12 mouse cellular contexts compared by ENCODE assay signal in the genomic region with DNA sequence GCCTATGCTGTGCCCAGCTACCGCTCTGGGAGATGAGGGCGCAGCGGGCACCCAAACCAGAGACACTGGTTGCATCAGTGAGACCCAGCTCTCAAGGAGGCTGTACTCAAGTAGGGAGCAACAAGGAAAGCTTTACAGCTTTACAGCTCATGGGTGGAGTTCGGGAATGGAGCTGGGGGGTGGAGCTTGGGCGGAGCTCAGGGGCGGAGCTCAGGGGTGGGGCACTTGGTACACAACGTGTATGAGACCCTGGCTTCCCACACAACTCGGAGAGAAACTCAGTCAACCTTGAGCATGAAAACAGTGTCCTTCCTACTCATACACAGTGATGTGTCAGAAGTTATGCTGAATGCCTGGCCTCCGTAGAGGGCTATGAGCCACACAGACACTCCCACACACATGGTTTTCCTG. TPM values are rescaled to one million over a fixed set of nuclear protein-coding genes. Genes with fewer than 3 reads are reported as not detected.
A peak's percentile ranks its signal among the peaks of the same experiment; 100 is the strongest.
DNase-seq lines count a peak whose midpoint lies in the region; ATAC-seq lines count a peak whose summit lies in the region.
"Had no signal": no experiment of that assay in that cellular context is flagged by ENCODE, and none has a peak within 500 bp of the region (broad histone marks: within the 10 kb centered on the region; RNA-seq: fewer than 3 reads in every experiment).

No protein-coding gene starts in this region.

- H3K4me2 ChIP-seq in midbrain, embryonic 12.5 days (replicated peaks): no peak overlapping the region
- H3K4me2 ChIP-seq in intestine, embryonic 14.5 days (ENCODE audit: low read length): 0 out of 2 replicates have a peak overlapping the region, but pooled peaks have one; percentile 7
- no peak overlapping the region for H3K4me2 ChIP-seq in stomach, embryonic 14.5 days (replicated peaks; ENCODE audit: low read depth, low read length)
- H3K4me2 ChIP-seq: heart, embryonic 12.5 days had no signal

- H3K4me3 ChIP-seq in midbrain, embryonic 12.5 days: no peak overlapping the region
- H3K4me3 ChIP-seq in midbrain, embryonic 10.5 days: no peak overlapping the region
- no peak overlapping the region for H3K4me3 ChIP-seq in intestine, embryonic 14.5 days (ENCODE audit: low read depth, low read length)
- no peak overlapping the region for H3K4me3 ChIP-seq in stomach, embryonic 14.5 days (ENCODE audit: low read depth, low read length)
- H3K4me3 ChIP-seq: heart, embryonic 12.5 days had no signal

- peak; percentile 77 for DNase-seq in heart, adult 11 months
- no peak for DNase-seq in heart, postnatal 25 days (ENCODE audit: low spot score)
- DNase-seq in midbrain, embryonic 10.5 days (ENCODE audit: low spot score): no peak
- DNase-seq in intestine, embryonic 14.5 days (ENCODE audit: low spot score): peak; percentile 67
- DNase-seq in left cerebral cortex, postnatal 14 days (ENCODE audit: low spot score in 2 of 2): no peak
- DNase-seq in frontal cortex, postnatal 36 days (ENCODE audit: low spot score in 2 of 2): no peak
- DNase-seq: B cell, adult 2 months; layer of hippocampus, postnatal 36 days; right cerebral cortex, postnatal 4 days had no signal

- intact Hi-C loops in heart, postnatal 25 days (cut with DNase I): no loop called here
- intact Hi-C loops in left cerebral cortex, postnatal 14 days (cut with DNase I): loop anchor here (5.0 kb wide), 1 partner anchor 38 kb away; no protein-coding TSS in a partner anchor

- H3K4me1 ChIP-seq in midbrain, embryonic 12.5 days: peaks cover 30% of the 10 kb centered on the region
- peaks cover 66% of the 10 kb centered on the region for H3K4me1 ChIP-seq in midbrain, embryonic 10.5 days
- peaks cover 24% of the 10 kb centered on the region for H3K4me1 ChIP-seq in intestine, embryonic 14.5 days (replicated peaks; ENCODE audit: control insufficient read depth, insufficient read depth, low read length)
- peaks cover 24% of the 10 kb centered on the region; the same call in 1 of the 2 replicates for H3K4me1 ChIP-seq in stomach, embryonic 14.5 days (ENCODE audit: control insufficient read depth, insufficient read depth, low read length)

- peaks cover 41% of the 10 kb centered on the region for H3K27me3 ChIP-seq in midbrain, embryonic 12.5 days
- H3K27me3 ChIP-seq in midbrain, embryonic 10.5 days (ENCODE audit: low read depth, poor library complexity, severe bottlenecking): peaks cover 57% of the 10 kb centered on the region
- H3K27me3 ChIP-seq in intestine, embryonic 14.5 days (replicated peaks; ENCODE audit: control insufficient read depth, insufficient read depth, low read length): no peaks in the 10 kb centered on the region
- no peaks in the 10 kb centered on the region for H3K27me3 ChIP-seq in stomach, embryonic 14.5 days (ENCODE audit: control insufficient read depth, insufficient read depth, low read length)

- no peak overlapping the region for H3K27ac ChIP-seq in midbrain, embryonic 12.5 days (replicated peaks)
- no peak overlapping the region; the same call in 1 of the 2 replicates for H3K27ac ChIP-seq in midbrain, embryonic 10.5 days (replicated peaks)
- H3K27ac ChIP-seq in intestine, embryonic 14.5 days (ENCODE audit: low read depth): no peak overlapping the region
- H3K27ac ChIP-seq in stomach, embryonic 14.5 days (ENCODE audit: low read length): no peak overlapping the region

- H3K9ac ChIP-seq in midbrain, embryonic 12.5 days (replicated peaks): no peak overlapping the region
- no peak overlapping the region for H3K9ac ChIP-seq in intestine, embryonic 14.5 days (ENCODE audit: low read length)
- no peak overlapping the region for H3K9ac ChIP-seq in stomach, embryonic 14.5 days (replicated peaks; ENCODE audit: low read depth, low read length)
- H3K9ac ChIP-seq: heart, embryonic 12.5 days had no signal

- H3K9me3 ChIP-seq in midbrain, embryonic 12.5 days: no peaks in the 10 kb centered on the region
- H3K9me3 ChIP-seq in midbrain, embryonic 10.5 days (replicated peaks): no peaks in the 10 kb centered on the region
- no peaks in the 10 kb centered on the region for H3K9me3 ChIP-seq in intestine, embryonic 14.5 days (ENCODE audit: control insufficient read depth, low read length)
- no peaks in the 10 kb centered on the region for H3K9me3 ChIP-seq in stomach, embryonic 14.5 days (ENCODE audit: control insufficient read depth, low read depth, low read length)
- H3K9me3 ChIP-seq: heart, embryonic 12.5 days had no signal

- H3K36me3 ChIP-seq in midbrain, embryonic 12.5 days: no peaks in the 10 kb centered on the region
- H3K36me3 ChIP-seq in midbrain, embryonic 10.5 days: no peaks in the 10 kb centered on the region
- no peaks in the 10 kb centered on the region for H3K36me3 ChIP-seq in intestine, embryonic 14.5 days (ENCODE audit: control insufficient read depth, insufficient read depth, low read length)
- H3K36me3 ChIP-seq in stomach, embryonic 14.5 days (ENCODE audit: control insufficient read depth, insufficient read depth, low read length): no peaks in the 10 kb centered on the region
- H3K36me3 ChIP-seq: heart, embryonic 12.5 days had no signal

- WGBS in midbrain, embryonic 12.5 days: 40% methylated on average over 9 of the region's 9 CpGs
- WGBS in midbrain, embryonic 10.5 days: 37% methylated on average over 9 of the region's 9 CpGs
- WGBS in intestine, embryonic 14.5 days: 30% methylated on average over 9 of the region's 9 CpGs
- 36% methylated on average over 9 of the region's 9 CpGs for WGBS in stomach, embryonic 14.5 days

- 0 out of 2 replicates have a peak, but pooled peaks have one; percentile 14 for ATAC-seq in midbrain, embryonic 12.5 days (ENCODE audit: low FRiP score, low read depth)
- ATAC-seq in intestine, embryonic 14.5 days (replicated peaks; ENCODE audit: low FRiP score, low TSS enrichment, low read depth): peak; percentile 56
- ATAC-seq in stomach, embryonic 14.5 days (ENCODE audit: insufficient number of reproducible peaks, insufficient read depth, low FRiP score, low read depth): peak; percentile 33; the same call in 1 of the 2 replicates

RNA-seq across cellular contexts. Expression of a gene that starts 35.2 kb away (rescaled TPM):
- total RNA-seq in heart, postnatal 25 days (2021): 1 to 10 TPM in 1 of 2 experiments, under 1 TPM in 1; 0.91 to 1.0 TPM
- polyA plus RNA-seq in midbrain, embryonic 12.5 days (2016; fragmentation: Nextera tagmentation; extraction: Ambion mirVana): 0.70 and 0.88 TPM in 2 replicates
- 0.38 and 0.41 TPM in 2 replicates for polyA plus RNA-seq in midbrain, embryonic 10.5 days (2016; fragmentation: Nextera tagmentation; extraction: Ambion mirVana)
- 0.43 and 0.47 TPM in 2 replicates for polyA plus RNA-seq in intestine, embryonic 14.5 days (2014; fragmentation: Nextera tagmentation; extraction: Ambion mirVana)
- 0.73 and 0.74 TPM in 2 replicates for polyA plus RNA-seq in stomach, embryonic 14.5 days (2014; fragmentation: Nextera tagmentation; extraction: Ambion mirVana)
- 1 to 10 TPM; 1.5 to 1.6 TPM for total RNA-seq in left cerebral cortex, postnatal 14 days (2021)

RNA-seq across cellular contexts. Expression of a gene that starts 35.4 kb away (rescaled TPM):
- total RNA-seq in heart, postnatal 25 days (2021): 100 to 1,000 TPM; 100 to 112 TPM
- 39.4 and 41.0 TPM in 2 replicates for polyA plus RNA-seq in midbrain, embryonic 12.5 days (2016; fragmentation: Nextera tagmentation; extraction: Ambion mirVana)
- 36.6 and 41.4 TPM in 2 replicates for polyA plus RNA-seq in midbrain, embryonic 10.5 days (2016; fragmentation: Nextera tagmentation; extraction: Ambion mirVana)
- polyA plus RNA-seq in intestine, embryonic 14.5 days (2014; fragmentation: Nextera tagmentation; extraction: Ambion mirVana): 28.7 and 34.8 TPM in 2 replicates
- 30.3 and 34.6 TPM in 2 replicates for polyA plus RNA-seq in stomach, embryonic 14.5 days (2014; fragmentation: Nextera tagmentation; extraction: Ambion mirVana)
- total RNA-seq in left cerebral cortex, postnatal 14 days (2021): 10 to 100 TPM; 20.8 to 22.4 TPM

Comparison
In these comparisons a context has a peak if more than half of its experiments do, and no peak if none do; other contexts are left out.
1. DNase-seq: peak in heart, adult 11 months (single experiment) and intestine, embryonic 14.5 days (single experiment); none in heart, postnatal 25 days (single experiment), midbrain, embryonic 10.5 days (single experiment), left cerebral cortex, postnatal 14 days (0 of 2) and frontal cortex, postnatal 36 days (0 of 2).
2. Peak in every context shown above with its lines, with median percentiles within 50 percentile points of each other: ATAC-seq.